Mouse (Mus musculus) retina, postnatal 1 day (tissue): ENCODE results near the gene Palm.

Source experiments
- DNase-seq: peaks from one replicate; pipeline ENCODE4 v3.0.0-alpha.2; 2012

The Palm gene

GRCm38 (mm10) chr10:79800508-79800907 lies 7.1 kb downstream of the Palm start:
- no peak for DNase-seq

DNA sequence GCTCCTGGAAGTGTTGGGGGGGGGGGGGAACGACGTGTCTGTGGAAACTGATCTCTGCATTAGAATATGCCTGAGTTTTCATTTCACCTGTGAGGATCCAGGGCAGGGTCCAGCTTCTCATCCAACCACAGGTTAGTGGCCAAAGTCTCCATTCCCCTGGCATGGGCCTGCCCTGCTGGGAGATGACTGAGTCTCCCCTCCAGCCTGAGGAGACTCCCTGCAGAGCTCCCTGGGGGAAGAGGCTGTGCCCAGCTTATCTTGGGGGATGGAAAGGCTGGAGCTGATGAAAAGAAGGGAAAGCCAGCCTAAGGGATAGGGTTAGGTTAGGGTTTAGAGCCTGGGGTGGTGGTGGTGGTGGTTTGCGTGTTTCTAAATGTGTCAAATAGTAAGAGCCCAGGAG lies 8.5 kb downstream of the Palm start:
- DNase-seq, result no peak

DNA sequence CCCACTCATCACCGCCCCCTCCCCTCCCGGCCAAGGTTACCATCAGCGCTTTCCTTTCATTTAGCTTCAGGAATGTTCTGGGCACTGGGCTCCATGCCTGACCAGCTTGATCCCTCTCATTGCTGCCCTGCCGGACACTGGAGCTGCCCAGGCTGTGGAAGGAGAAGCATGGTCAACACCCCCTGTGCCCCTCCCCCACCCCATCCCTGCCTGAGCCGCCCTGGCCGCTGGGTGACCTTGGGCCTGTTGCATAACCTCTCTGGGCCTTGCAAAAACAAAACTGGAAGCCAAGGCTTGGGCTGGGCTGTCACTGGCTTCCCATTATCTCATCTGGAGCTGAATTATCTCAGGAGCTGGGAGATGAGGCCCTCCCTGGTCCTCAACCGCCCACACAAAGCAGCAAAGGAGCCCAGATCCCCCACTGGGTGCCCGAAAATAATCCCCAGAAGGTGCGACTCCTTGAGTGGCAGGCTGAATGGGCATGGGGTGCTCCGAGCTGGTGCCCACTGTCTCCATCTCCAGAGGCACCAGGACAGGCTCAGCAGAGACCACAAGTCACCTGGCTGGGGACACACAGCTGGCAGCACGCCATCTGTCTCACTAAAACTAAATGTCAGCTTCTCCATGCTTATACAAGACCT lies 9.1 kb downstream of the Palm start:
- DNase-seq, result peak; percentile 47

DNA sequence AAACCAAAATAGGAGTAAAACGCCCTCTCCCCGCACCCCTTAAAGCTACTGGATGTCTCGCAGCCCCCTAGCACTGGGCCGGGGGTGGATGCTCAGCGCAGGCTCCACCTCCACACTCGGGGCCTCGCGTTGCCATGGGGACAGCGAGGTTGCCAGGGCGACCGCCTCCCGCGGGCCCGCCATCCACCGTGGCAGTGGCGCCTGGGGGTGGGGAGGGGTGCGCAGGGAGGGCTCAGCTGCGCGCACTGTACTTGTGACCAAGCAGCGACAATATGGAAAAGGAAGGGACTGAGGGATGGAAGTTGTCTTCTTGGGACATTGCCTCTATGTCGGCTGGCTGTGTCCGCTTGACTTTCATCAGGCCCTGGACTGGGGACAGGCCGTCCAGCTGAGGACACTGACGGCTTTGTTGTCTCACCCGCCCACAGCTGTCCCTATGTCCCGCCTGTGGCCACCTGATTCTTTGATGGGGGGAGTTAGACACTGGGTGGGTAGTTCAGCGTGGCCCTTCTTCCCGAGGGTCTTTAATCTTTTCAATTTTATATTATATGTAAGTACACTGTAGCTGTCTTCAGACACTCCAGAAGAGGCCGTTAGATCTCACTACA lies 10.4 kb downstream of the Palm start:
- DNase-seq, result peak; percentile 94

DNA sequence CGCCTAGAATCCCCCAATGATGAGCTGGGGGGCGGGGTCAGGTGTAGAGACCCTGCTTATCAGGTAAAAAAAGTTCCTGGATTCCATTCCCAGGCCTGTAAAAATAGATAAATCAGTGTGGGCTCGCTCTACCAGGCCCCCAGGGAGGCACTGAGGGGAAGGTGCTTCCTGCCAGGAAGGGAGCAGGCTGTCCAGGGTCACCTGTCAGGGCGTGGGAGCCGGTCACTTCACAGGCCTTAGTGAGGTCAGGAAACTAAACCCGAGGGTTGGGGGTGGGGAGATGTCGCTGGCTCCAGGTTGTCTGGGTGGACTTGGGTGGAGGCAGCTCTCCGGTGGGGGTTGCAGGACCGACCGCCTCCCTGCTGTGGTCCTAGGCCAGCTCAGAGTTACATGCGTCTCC lies 12.3 kb downstream of the Palm start:
- no peak for DNase-seq

DNA sequence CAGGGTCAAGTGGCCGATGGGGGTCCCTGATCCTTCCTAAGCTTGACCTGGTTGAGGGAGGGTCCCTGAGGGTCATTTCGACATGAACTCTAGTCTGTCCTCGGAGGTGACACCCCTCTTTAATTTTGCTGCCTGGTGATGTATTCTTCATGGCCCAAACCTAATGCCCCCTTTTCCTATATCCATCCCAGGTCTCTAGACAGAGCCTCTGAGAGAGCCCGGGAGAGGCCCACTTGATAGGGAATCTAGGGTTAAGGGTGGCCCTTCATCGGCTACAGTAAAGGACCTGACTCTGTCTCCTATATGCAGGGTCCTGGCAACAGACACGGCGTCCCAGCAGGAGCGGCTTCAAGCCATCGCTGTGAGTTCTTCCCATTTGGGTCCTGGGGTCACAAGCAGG lies 13.0 kb downstream of the Palm start:
- no peak for DNase-seq

DNA sequence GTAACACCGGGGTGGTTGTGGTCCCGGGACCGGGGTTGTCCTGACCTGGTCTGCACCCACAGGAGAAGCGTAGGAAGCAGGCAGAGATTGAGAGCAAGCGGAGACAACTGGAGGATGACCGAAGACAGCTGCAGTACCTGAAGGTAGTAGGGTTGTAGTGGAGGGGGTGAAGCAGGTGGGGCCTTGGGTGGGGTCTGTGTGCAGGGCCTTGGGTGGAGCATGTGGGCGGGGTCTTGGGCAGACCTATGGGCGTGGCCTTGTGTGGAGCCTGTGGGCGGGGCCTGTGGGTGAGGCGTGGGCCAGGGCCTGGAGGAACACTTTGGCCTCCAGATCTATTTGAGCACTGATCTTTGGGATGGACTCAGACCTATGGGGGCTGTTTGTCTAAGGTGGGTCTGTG lies 13.6 kb downstream of the Palm start:
- DNase-seq, result no peak

DNA sequence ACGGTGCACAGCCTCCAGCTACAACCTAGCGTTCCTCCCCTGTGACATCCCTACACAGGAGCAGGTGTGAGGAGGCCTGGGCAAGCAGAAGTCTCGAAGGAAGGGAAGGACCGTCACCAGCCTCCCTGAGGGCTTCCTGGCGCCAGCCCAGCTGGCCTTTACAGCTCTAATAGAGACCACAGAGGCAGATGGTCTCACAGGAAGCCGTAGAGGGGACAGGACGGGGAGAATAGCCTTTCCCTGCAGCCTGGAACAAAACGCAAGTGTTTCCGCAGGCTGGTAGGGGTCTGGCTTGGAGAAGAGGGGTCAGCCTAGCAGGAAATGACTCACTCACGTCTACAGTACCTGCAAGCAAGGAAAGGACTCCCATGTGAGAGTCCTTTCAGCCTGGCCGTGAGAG lies 14.5 kb downstream of the Palm start:
- DNase-seq, result no peak

DNA sequence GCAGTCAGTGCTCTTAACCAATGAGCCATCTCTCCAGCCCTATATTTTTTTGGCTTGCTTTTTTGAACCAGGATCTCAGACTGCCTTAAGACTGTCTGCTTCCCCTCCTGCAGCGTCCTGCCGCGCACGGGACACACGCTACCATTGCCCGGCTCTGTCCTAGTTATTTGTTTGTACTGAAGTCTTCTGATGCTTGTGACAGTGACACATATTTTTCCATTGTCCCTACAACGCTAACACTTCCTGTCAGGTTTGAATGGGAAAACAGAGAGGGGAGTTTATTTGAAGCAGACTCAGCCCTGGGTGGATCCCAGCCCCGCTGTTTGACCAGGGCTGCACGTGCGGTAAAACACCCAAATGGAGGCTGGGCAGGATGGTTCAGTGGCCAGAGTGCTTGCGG lies 15.4 kb downstream of the Palm start:
- no peak for DNase-seq

DNA sequence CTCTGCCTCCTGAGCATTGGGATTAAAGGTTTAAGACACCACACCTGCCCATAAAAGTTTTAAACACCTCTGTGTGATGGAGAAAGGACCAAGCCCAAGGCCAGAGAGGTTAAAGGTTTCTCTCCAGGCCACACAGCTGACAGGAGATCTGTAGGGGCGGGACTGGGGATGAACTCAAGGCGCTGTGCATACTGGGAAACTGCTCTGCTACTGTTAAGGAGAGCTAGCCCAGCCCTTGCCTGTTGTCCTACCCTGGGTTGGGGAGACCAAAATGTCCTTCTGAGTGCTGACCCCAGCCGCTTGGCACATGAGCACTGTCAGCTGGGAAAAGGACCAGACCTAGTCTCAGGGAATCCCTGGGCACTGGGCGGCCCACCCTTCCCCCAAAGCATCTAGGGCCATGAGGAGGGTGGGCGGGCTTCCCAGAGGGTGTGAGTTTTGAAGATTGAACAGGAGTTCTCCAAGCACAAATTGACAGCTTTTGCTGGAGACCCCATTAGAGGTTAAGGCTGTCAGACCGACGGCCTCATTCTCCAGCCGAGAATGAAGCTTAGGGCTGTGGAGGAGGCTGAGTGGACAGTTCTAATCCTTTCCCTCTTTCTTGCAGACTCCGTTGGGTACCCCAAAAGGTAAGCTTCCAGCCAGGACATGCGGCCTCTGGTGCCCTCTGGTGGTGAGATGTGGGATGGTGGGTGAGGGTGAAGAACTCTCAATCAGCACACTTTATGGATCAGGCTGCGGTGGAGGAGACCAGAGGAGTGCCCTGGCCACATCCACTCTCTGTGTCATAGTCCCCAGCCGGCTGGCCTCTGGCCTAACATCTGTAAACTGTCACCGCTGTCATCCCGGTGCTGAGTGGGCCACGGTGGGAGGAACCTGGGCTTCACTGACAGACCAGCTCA lies 18.6 kb downstream of the Palm start:
- peak; percentile 83 for DNase-seq

GRCm38 (mm10) chr10:79814271-79814842 lies 21.0 kb downstream of the Palm start:
- DNase-seq, result no peak

DNA sequence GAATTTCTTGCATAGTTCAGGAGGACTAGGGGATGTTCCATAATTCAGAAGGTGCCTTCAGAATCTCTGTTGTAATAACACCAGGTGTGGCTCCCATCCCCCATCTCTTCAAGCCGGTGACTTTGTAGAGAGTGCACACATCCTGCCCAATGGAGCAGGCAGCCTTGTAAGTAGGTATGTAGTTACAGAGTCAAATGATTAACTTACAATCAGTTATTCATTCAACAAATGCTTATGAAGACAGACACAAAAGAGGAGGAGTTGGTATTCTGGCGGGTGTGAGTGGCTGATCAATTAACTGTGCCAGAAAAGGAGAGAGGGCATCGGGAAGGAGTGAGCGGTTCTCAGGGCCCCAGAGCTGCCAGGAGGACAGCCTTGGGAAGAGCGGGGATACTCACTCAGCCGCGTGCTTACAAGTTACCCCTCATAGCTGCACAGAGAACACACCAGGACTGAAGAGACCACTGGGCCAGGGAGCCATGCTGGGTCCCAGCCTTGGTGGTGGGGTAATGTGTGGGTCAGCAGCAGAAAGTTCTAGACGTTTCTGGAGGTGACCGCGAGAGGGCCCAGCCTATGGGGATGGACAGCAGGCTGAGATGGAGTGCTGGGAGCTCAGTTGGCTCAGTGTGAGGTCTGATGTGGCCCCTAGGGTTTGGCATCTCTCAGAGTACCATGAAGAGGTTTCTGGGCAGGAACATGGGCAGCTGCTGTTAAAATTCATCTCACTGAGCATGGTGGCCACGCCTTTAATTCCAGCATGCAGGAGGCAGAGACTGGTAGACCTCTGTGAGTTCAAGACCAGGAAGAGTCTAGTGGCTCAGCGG lies 22.5 kb downstream of the Palm start:
- DNase-seq, result no peak

- no peak for DNase-seq
Observed at GRCm38 (mm10) chr10:79817111-79817510, 23.7 kb downstream of the Palm start.

- no peak for DNase-seq
Observed at GRCm38 (mm10) chr10:79818225-79818624, 24.9 kb downstream of the Palm start.

DNA sequence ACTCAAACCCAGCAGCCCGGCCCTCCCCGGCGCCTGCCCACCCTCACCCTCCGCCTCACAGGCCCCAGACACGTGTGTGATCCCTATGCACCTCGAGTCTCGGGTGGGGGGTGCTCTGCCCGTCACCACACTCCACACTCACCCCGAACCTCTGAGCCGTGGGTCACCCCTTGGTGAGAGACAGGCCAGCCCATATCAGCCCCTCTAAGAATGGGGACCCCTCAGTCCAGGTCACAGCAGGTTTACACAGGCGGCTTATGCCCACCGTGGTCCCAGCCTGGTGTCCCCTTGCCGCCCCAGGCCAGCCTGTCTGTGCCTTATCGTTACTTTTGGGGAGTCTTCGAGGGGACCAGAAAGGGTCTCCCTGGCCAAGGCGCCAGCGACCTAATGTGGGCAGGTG lies 26.2 kb downstream of the Palm start:
- no peak for DNase-seq

DNA sequence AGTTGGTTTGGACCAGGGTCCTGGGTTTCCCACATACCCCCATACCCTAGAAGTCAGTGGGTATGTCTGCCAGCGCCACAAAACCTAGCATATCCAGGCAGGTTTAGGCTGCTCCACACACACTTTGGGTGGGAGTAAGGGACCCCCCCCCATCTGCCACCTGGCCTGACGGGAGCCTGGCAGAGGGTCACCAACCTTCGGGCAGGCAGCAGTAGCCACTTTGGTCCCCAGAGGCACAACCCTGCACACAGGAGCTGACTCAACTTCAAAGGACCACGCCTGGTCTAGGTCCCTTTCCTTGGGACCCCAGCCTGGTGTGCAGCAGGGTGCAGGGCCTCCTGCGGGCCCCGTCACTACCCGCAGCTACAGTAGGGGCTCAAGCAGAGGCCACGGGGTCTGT lies 26.9 kb downstream of the Palm start:
- no peak for DNase-seq

- no peak for DNase-seq
Observed at GRCm38 (mm10) chr10:79820782-79821181, 27.4 kb downstream of the Palm start, which contains the start of gene Misp. TSS of gene Misp (plus strand) at chr10:79820989.

GRCm38 (mm10) chr10:79821731-79822130 lies 28.4 kb downstream of the Palm start:
- no peak for DNase-seq

- DNase-seq, result no peak
Observed at GRCm38 (mm10) chr10:79822372-79822771, 29.0 kb downstream of the Palm start.

DNA sequence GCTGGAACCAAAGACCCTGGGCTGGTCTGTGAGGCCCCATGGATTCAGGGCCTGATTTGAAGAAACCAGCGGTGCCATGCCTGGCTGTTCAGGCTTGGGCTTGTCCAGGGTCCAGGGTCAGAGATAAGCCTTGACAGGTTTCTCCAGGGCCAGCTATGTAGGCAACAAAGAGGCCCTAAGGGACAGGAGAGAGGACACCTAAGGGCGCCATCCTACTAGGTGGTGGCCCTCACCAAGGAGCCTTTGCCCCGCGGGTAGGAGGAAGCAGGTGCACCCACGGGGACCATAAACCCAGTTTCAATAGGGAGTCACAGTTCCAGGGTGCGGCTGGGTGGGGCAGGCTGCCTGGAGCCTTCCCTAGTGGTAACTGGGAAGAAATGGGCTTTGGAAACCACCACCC lies 29.6 kb downstream of the Palm start:
- DNase-seq, result no peak

GRCm38 (mm10) chr10:79824413-79824812 lies 31.0 kb downstream of the Palm start:
- no peak for DNase-seq

- DNase-seq, result no peak
Observed at GRCm38 (mm10) chr10:79831583-79831982, 38.2 kb downstream of the Palm start.
